Mouse (Mus musculus) hindbrain, embryonic 12.5 days (tissue): Measurements from ENCODE around the gene Ncstn. TPM values are rescaled to one million over a fixed set of nuclear protein-coding genes. Genes with fewer than 3 reads are reported as not detected.

Experiments used
- ATAC-seq: fragments of 200-750 bp; cut with Nextera tagmentation; 2 replicates; pipeline ENCODE4 v1.8.0; 2017; ENCODE audit warnings: moderate TSS enrichment; ENCODE audit not compliant: low FRiP score
- H3K27ac ChIP-seq: fragments of 300-500 bp; sonication (generic); 2 replicates; pipeline ENCODE4 v1.5.1; 2016; ENCODE audit warnings: mild to moderate bottlenecking
- H3K27me3 ChIP-seq: fragments of 300-500 bp; sonication (generic); 2 replicates; pipeline ENCODE4 v1.6.1; 2016; ENCODE audit warnings: mild to moderate bottlenecking
- H3K36me3 ChIP-seq: fragments of 300-500 bp; sonication (generic); 2 replicates; pipeline ENCODE4 v1.6.1; 2016; ENCODE audit warnings: mild to moderate bottlenecking
- H3K4me1 ChIP-seq: fragments of 300-500 bp; sonication (generic); 2 replicates; pipeline ENCODE4 v1.6.1; 2016
- H3K4me2 ChIP-seq: fragments of 300-500 bp; sonication (generic); replicated peaks from 2 replicates; pipeline ENCODE4 v1.6.1; 2016; ENCODE audit warnings: mild to moderate bottlenecking
- H3K4me3 ChIP-seq: fragments of 300-500 bp; sonication (generic); 2 replicates; pipeline ENCODE4 v1.5.1; 2016; ENCODE audit warnings: mild to moderate bottlenecking
- H3K9ac ChIP-seq: fragments of 300-500 bp; sonication (generic); 2 replicates; pipeline ENCODE4 v1.6.1; 2016; ENCODE audit warnings: mild to moderate bottlenecking, moderate library complexity
- H3K9me3 ChIP-seq: fragments of 300-500 bp; sonication (generic); replicated peaks from 2 replicates; pipeline ENCODE4 v1.6.1; 2016; ENCODE audit warnings: mild to moderate bottlenecking
- WGBS: fragments of 180-500 bp; shearing (Covaris S2); methylation state at CpG from one replicate; pipeline ENCODE4 v1.1.7; 2016; 5-methylcytosine and 5-hydroxymethylcytosine counted together
- polyA plus RNA-seq: library from polyadenylated mRNA; unstranded; fragments of >200 nt; fragmentation: Nextera tagmentation; extraction: Ambion mirVana; gene quantifications from 2 replicates; pipeline ENCODE4 v1.2.1, GENCODE M21; 2016

The Ncstn gene
- polyA plus RNA-seq, 1 experiment from 2014 or later, result 128 TPM

DNA sequence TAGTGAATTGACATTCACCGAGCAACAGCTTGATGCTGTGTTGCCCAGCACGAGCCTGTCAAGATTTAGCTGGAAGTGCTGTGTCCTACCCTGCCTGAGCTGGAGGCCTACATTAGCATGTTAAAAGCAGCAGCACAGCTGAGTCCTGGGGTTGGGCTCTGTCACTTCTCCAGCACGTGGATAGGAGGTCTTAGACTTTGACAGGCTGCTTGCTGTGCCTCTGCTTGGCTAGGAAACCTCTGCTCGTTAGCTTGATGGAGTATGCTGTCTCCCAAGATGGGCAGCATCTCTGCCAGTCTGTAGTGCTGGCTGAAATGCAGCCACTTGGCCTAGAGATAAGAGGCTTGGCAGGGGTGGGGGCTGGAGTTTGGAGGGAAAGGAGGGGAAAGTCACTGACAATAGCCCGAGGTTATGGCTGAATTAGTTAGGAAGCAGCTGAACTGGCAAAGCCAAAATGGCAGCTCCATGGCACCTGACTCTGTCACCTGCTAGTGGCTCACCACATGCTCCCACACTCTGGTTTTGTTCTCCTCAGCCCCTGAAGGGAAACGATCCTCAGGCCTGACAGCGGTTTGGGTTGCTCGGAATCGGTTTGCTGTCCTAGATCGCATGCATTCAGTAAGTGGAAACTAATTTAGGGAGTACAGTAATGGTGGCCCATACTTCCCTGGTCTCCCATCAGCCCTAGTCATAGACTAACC, 25.3 kb upstream of the Ncstn start:
- no peaks in the 10 kb centered on the region for H3K27me3 ChIP-seq
- H3K27ac ChIP-seq, result no peak overlapping the region
- H3K4me1 ChIP-seq, result no peaks in the 10 kb centered on the region
- H3K9ac ChIP-seq, result no peak overlapping the region
- H3K36me3 ChIP-seq, result peaks cover 97% of the 10 kb centered on the region
- 68% methylated on average over 10 of the region's 10 CpGs for WGBS
- no peaks in the 10 kb centered on the region for H3K9me3 ChIP-seq
- no peak overlapping the region for H3K4me3 ChIP-seq
- ATAC-seq, result peak; percentile 40; the same call in 1 of the 2 replicates
- H3K4me2 ChIP-seq, result no peak overlapping the region

DNA sequence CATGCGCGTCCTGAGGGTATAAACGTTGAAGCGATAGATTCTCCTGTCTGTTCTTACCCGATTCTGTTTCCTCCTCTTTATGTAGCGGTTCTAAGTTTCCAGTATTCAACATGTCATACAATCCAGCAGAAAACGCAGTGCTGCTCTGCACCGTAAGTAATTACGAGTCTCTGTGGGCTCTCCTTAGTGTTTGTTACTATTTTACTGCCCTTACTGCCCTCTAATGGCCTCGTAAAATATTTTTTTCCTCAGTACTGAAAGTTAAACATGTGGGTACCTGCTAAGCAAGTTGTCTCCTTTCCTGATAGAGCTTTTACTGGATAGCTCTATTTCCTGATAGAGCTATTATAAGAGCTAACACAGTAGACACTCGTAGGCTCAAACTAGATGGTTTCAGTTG, 22.5 kb upstream of the Ncstn start:
- ATAC-seq, result no peak
- WGBS, result 84% methylated on average over 11 of the region's 11 CpGs
- Histone ChIP-seq H3K9ac (no peak overlapping the region), H3K27ac (no peak overlapping the region), H3K36me3 (peaks cover 93% of the 10 kb centered on the region), H3K9me3 (no peaks in the 10 kb centered on the region), H3K27me3 (no peaks in the 10 kb centered on the region), H3K4me3 (no peak overlapping the region), H3K4me2 (no peak overlapping the region), H3K4me1 (no peaks in the 10 kb centered on the region)

DNA sequence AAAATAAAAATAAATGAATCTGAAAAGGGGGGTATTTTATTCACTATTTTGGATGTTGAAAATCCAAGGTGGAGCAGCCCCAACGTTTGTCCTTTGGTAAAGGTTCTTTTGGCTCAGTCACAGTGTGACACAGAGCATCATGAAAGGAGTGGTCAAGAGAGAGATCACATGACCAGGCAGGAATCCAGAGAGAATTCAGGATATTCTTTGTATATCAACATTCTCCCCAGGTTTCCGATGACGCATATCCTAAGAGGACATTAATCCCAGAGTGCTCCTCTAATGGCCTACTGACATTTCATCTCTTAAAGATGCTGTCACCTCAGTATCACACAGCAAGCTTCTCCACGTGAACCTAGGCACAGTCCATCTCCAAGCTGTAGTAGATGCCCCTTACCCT, 21.0 kb upstream of the Ncstn start:
- H3K9ac ChIP-seq, result no peak overlapping the region
- peaks cover 86% of the 10 kb centered on the region for H3K36me3 ChIP-seq
- no peak overlapping the region for H3K27ac ChIP-seq
- WGBS, result 88% methylated on average over 4 of the region's 4 CpGs
- no peak overlapping the region for H3K4me3 ChIP-seq
- no peaks in the 10 kb centered on the region for H3K9me3 ChIP-seq
- H3K4me2 ChIP-seq, result no peak overlapping the region
- H3K4me1 ChIP-seq, result no peaks in the 10 kb centered on the region
- no peak for ATAC-seq
- no peaks in the 10 kb centered on the region for H3K27me3 ChIP-seq

DNA sequence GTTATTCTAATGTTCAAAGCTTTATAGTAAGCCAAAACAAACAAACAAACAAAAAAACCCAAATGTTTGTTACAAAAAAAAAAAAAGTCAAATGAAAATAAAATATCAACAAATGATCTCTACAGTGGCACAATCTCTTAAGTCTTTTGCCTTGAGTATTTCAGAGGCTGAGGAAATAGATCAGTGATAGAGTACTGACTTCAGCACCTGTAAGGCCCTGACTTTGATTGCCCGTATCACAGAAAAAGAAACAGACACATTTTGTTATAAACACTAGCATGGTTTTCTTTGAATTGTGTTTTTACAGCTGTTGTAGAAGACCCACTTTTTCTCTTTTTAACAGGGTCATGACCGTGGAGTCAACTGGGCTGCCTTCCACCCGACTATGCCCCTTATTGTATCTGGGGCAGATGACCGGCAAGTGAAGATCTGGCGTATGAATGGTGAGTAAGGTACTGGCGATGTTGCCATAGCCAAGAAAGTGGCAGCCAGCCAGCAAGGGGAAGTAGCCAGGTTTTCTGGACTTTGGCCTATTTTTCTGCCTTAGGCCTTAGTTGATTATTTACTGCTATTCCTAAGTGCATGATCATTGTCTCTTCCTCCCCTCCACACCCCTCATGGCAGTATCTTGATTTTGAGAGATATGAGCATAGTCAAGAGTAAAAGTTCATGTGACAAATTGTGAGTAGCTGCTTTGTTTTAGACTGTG, 16.9 kb upstream of the Ncstn start:
- Histone ChIP-seq H3K9ac (no peak overlapping the region), H3K9me3 (no peaks in the 10 kb centered on the region), H3K27ac (no peak overlapping the region), H3K4me2 (no peak overlapping the region), H3K27me3 (no peaks in the 10 kb centered on the region), H3K4me3 (no peak overlapping the region), H3K4me1 (no peaks in the 10 kb centered on the region), H3K36me3 (peaks cover 69% of the 10 kb centered on the region)
- 81% methylated on average over 6 of the region's 6 CpGs for WGBS
- no peak for ATAC-seq

DNA sequence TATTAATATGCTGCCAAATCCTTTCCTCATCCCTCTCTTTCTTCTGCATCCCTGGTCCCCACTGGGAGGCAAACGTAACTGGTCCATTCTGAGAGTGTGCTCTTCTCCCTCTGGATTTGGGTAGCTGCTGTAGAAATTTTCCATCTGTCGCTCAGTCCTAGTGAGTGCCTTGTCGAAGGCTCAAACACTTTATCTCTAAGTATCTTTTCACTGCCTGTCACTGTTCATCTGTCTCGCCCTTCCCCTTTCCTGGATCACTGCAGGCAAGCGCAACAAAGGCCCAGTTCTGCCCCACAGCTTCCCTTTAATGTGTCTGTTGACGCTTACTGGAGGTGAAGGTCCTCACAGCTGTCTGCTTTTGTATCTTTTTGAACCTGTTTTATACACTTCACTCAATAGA, 12.6 kb upstream of the Ncstn start:
- 42% methylated on average over 6 of the region's 6 CpGs for WGBS
- H3K36me3 ChIP-seq, result peaks cover 66% of the 10 kb centered on the region
- no peak overlapping the region for H3K4me3 ChIP-seq
- no peak overlapping the region for H3K9ac ChIP-seq
- ATAC-seq, result peak; percentile 56; the same call in 1 of the 2 replicates
- no peak overlapping the region for H3K4me2 ChIP-seq
- H3K4me1 ChIP-seq, result no peaks in the 10 kb centered on the region
- no peaks in the 10 kb centered on the region for H3K9me3 ChIP-seq
- no peaks in the 10 kb centered on the region for H3K27me3 ChIP-seq
- H3K27ac ChIP-seq, result no peak overlapping the region

DNA sequence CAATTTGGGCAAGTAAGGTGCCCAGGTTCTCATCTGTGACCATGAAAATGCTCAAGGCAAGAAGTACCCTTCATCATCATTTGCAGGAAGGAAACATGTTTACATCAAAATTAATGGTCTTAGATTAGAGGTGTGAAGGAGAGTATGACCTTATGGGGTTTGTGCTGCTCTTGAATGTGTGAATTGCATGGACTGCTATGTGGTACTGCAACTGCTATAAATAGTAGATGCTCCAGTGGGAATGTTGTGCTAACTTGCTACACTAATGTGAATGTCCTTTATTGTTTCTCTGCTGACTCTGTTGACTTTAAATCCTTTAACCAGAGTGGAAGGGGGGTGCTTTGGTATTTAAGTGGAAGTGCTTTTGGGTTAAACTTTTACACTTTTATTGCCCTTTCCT, 11.7 kb upstream of the Ncstn start:
- Histone ChIP-seq H3K4me2 (no peak overlapping the region), H3K27ac (no peak overlapping the region), H3K4me3 (no peak overlapping the region), H3K9ac (no peak overlapping the region), H3K9me3 (no peaks in the 10 kb centered on the region), H3K36me3 (peaks cover 69% of the 10 kb centered on the region), H3K4me1 (no peaks in the 10 kb centered on the region), H3K27me3 (no peaks in the 10 kb centered on the region)
- no peak for ATAC-seq

DNA sequence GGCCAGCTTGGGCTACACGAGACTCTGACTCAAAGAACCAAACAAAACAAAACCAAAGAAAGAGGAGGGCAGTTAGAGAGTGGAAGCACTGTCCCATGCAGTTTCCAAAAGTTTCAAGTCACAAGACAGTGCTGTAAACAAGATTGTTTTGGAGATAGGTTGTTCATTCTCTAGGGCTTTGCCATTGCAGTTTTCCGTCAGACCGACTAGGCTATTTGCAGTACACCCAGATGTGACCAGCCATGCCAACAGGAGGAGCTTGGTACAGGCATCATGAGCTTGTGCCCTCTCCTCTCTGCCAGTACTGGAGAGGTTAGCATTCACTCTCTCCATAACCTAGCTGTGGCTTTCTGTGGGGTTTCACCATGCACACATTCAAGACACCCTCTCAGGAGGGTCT, 10.9 kb upstream of the Ncstn start:
- no peaks in the 10 kb centered on the region for H3K9me3 ChIP-seq
- H3K4me2 ChIP-seq, result no peak overlapping the region
- no peak overlapping the region for H3K4me3 ChIP-seq
- no peak overlapping the region for H3K27ac ChIP-seq
- peaks cover 75% of the 10 kb centered on the region for H3K36me3 ChIP-seq
- no peak overlapping the region for H3K9ac ChIP-seq
- H3K27me3 ChIP-seq, result no peaks in the 10 kb centered on the region
- WGBS, result 69% methylated on average over 3 of the region's 3 CpGs
- H3K4me1 ChIP-seq, result no peaks in the 10 kb centered on the region
- no peak for ATAC-seq

DNA sequence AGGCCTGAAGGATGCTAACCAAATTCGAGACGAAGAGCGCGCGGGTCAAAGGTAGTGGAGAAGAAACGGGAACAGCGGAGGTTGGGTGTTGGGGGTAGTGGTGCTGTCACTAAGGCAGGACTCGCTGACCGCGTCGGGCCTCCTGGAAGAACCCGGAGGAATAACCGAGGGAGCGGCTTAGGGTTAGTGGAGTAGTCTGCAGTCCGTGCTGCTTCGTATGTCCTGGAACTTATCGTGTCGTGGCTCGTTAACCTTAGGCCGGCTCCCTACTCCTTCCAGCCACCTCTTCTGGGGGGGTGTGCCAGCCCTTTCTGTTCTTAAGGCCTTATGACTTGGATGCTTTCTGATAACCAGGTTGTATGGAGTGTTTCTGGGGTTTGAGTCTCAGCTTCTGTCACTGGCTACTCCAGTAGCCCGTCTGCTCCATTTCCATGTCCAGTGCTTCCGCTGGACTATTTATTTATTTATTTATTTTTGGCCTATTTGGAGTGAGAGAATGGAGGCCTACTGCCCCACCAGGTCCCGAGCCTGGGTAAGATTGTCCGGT, 377 bp upstream of the Ncstn start:
- Histone ChIP-seq H3K9me3 (no peaks in the 10 kb centered on the region), H3K27me3 (no peaks in the 10 kb centered on the region), H3K36me3 (peaks cover 21% of the 10 kb centered on the region), H3K27ac (peak overlapping the region; percentile 81), H3K4me2 (peak overlapping the region; percentile 82), H3K9ac (peak overlapping the region; percentile 73), H3K4me3 (peak overlapping the region; percentile 62), H3K4me1 (peaks cover 20% of the 10 kb centered on the region)
- 3% methylated on average over 24 of the region's 24 CpGs for WGBS
- ATAC-seq, result peak; percentile 87

DNA sequence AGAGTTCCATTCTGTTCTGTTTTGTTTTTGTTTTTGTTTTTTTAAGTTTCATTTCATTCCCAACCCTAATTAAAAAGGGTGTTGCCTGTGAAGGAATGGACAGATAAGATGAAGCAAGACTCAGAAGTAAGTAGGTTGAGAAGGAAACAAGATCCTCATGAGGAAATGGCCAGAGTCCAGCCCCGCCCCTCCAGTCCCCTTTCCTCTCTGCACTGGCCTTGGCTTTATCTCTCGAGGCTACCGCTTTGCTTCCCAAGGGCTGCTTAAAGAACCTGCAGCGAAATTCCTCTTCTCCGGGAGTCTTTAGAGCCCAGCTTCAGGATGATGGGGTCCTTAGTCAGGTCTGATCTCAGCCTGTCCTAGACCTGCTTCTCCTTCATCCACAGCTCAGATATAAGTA, 4.6 kb downstream of the Ncstn start:
- ATAC-seq, result no peak
- H3K27me3 ChIP-seq, result no peaks in the 10 kb centered on the region
- H3K27ac ChIP-seq, result no peak overlapping the region
- no peak overlapping the region for H3K4me3 ChIP-seq
- 77% methylated on average over 5 of the region's 5 CpGs for WGBS
- peaks cover 65% of the 10 kb centered on the region for H3K36me3 ChIP-seq
- H3K9ac ChIP-seq, result no peak overlapping the region
- no peak overlapping the region for H3K4me2 ChIP-seq
- H3K4me1 ChIP-seq, result peaks cover 7% of the 10 kb centered on the region
- no peaks in the 10 kb centered on the region for H3K9me3 ChIP-seq

DNA sequence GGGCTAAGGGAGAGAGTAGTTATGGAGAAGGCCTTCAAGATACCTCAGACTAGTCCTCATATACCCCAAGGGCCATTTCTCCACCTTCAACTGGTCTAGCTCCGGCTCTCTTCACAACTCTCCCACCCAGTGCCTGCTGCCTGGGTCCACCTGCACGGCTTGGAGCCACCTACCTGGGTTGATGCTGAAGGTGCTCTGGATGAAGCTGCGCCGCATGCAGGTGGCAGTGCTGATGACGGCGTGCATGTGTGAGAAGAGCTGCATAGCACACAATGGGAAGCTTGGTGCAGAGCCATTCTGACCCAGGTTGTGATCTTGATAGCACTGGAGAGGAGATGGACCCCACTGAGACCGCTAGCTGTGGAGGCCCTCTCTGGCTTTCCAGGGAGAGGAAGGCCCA, 10.0 kb downstream of the Ncstn start:
- H3K36me3 ChIP-seq, result peaks cover 96% of the 10 kb centered on the region
- H3K4me2 ChIP-seq, result no peak overlapping the region
- H3K9me3 ChIP-seq, result no peaks in the 10 kb centered on the region
- no peaks in the 10 kb centered on the region; the same call in 1 of the 2 replicates for H3K4me1 ChIP-seq
- 92% methylated on average over 7 of the region's 7 CpGs for WGBS
- H3K27me3 ChIP-seq, result no peaks in the 10 kb centered on the region
- no peak overlapping the region for H3K27ac ChIP-seq
- no peak overlapping the region for H3K9ac ChIP-seq
- no peak for ATAC-seq
- no peak overlapping the region for H3K4me3 ChIP-seq

DNA sequence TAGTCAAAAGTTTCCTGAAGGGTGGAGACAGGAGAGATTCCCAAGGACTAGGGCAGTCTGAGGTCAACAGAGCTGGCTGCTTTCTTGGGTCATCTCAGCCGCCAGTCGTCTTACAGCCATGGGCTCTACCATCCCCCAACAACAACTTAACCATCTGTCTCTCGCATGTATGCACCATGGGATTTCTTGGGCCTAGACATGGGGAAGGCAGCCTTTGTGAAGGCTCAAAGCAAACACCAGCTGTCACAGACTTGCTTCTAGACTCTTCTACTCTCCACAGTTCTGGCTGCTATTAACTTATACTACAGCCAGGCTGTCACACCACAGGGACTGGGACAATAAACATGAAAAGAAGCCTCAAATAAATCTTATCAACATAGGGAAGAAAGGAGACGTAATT, 11.0 kb downstream of the Ncstn start:
- Histone ChIP-seq H3K4me2 (no peak overlapping the region), H3K27me3 (no peaks in the 10 kb centered on the region), H3K27ac (peak overlapping the region; percentile 32; the same call in 1 of the 2 replicates), H3K4me3 (no peak overlapping the region), H3K4me1 (no peaks in the 10 kb centered on the region; the same call in 1 of the 2 replicates), H3K9me3 (no peaks in the 10 kb centered on the region), H3K9ac (no peak overlapping the region), H3K36me3 (peaks cover 99% of the 10 kb centered on the region)
- peak; percentile 32; the same call in 1 of the 2 replicates for ATAC-seq
- WGBS, result 49% methylated on average over 4 of the region's 4 CpGs

DNA sequence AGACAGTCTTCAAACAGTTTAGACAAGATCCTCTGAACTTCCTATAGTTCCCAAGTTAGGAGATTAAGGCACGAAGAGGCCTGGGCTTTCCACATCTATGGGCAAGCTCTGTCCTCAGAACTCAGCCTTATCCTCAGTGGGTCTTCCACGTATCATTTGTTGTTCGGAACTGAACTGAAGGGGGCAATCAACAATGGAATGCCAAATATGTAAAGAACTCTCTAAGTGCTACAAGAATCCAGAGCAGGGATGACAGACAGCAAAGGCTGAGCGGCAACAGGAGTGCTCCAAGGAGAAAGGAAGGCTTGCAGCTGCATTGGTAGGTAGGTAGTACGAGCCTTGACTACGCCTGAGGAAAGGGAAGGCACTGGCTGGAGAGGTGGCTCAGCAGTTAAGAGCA, 12.4 kb downstream of the Ncstn start:
- Histone ChIP-seq H3K36me3 (peaks cover 98% of the 10 kb centered on the region), H3K27me3 (no peaks in the 10 kb centered on the region), H3K9me3 (no peaks in the 10 kb centered on the region), H3K4me1 (peaks cover under 1% of the 10 kb centered on the region), H3K4me3 (no peak overlapping the region), H3K27ac (no peak overlapping the region), H3K9ac (no peak overlapping the region), H3K4me2 (no peak overlapping the region)
- no peak for ATAC-seq
- WGBS, result 79% methylated on average over 6 of the region's 6 CpGs
